Mouse (Mus musculus): ENCODE data around the gene Zbtb37. TPM values are rescaled to one million over a fixed set of nuclear protein-coding genes. Genes with fewer than 3 reads are reported as not detected.
A peak's percentile ranks its signal among the peaks of the same experiment; 100 is the strongest.
"Not testable (repeated sequence)": the region's sequence is repeated elsewhere in the genome, so short reads cannot be mapped to it uniquely, and the experiment has no call there.

The Zbtb37 gene
- polyA plus RNA-seq, 1 experiment from 2014 or later, result 8.9 TPM

- H3K9ac ChIP-seq, result no peak overlapping the region
- H3K36me3 ChIP-seq, result no peaks in the 10 kb centered on the region
- H3K4me1 ChIP-seq, result no peaks in the 10 kb centered on the region
- no peak overlapping the region for H3K27ac ChIP-seq
- WGBS, result 85% methylated on average over 14 of the region's 15 CpGs
- no peak for ATAC-seq (ENCODE audit: insufficient number of reproducible peaks, insufficient read depth, low FRiP score, low TSS enrichment)
- H3K4me2 ChIP-seq (replicated peaks), result no peak overlapping the region
- no peaks in the 10 kb centered on the region for H3K27me3 ChIP-seq
- no peak overlapping the region for H3K4me3 ChIP-seq
- H3K9me3 ChIP-seq, result no peaks in the 10 kb centered on the region
Measured at GRCm38 (mm10) chr1:160989395-160989794, 45.3 kb downstream of the Zbtb37 start.

DNA sequence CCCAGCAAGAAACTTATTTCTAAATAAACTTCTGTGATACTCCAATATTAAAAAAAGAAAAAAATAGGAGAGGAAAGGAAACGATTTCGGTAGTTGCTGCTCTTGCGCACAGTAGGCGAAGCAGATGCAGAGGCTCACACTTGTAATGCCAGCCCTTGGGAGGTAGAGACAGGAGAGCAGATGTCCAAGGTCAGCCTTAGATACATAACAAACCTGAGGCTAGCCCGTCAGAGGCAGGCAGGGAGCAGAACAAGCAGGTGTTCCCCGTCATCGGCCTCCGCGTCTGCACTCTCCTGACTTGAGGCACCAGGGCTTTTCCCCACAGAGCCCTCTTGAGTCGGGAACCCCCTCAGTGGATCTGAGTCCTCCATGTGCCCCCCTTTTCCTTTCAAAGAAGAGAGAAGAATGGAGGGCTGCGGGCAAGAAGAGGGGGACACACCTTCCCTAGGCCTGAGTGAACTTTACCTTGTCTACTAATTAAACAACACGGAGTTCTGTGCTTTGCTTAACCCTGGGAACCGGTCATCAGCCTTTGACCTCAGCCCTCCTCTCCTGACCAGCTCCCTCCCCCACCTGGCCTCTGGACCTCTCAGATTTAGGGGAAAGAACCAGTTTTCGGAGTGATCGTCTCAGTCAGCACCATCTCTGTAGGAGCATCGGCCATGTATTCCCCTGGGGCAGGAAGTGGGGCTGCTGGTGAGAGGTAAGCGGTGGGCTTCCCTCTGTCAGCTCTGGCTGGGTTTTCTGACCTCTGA, 47.6 kb downstream of the Zbtb37 start:
- no peak overlapping the region for H3K27ac ChIP-seq
- 0 out of 2 replicates have a peak, but pooled peaks have one; percentile 22 for ATAC-seq (ENCODE audit: insufficient number of reproducible peaks, insufficient read depth, low FRiP score, low TSS enrichment)
- no peaks in the 10 kb centered on the region for H3K36me3 ChIP-seq
- no peak overlapping the region for H3K4me2 ChIP-seq (replicated peaks)
- no peaks in the 10 kb centered on the region for H3K27me3 ChIP-seq
- H3K9me3 ChIP-seq, result no peaks in the 10 kb centered on the region
- H3K9ac ChIP-seq, result no peak overlapping the region
- 75% methylated on average over 17 of the region's 17 CpGs for WGBS
- no peaks in the 10 kb centered on the region for H3K4me1 ChIP-seq
- H3K4me3 ChIP-seq, result no peak overlapping the region

- ATAC-seq (ENCODE audit: insufficient number of reproducible peaks, insufficient read depth, low FRiP score, low TSS enrichment), result no peak
- Histone ChIP-seq H3K36me3 (no peaks in the 10 kb centered on the region), H3K4me1 (no peaks in the 10 kb centered on the region), H3K4me3 (no peak overlapping the region), H3K9me3 (no peaks in the 10 kb centered on the region), H3K4me2 (replicated peaks) (no peak overlapping the region), H3K9ac (no peak overlapping the region), H3K27ac (no peak overlapping the region), H3K27me3 (no peaks in the 10 kb centered on the region)
- WGBS, result 73% methylated on average over 6 of the region's 6 CpGs
Measured at GRCm38 (mm10) chr1:160985477-160985876, 49.2 kb downstream of the Zbtb37 start.

DNA sequence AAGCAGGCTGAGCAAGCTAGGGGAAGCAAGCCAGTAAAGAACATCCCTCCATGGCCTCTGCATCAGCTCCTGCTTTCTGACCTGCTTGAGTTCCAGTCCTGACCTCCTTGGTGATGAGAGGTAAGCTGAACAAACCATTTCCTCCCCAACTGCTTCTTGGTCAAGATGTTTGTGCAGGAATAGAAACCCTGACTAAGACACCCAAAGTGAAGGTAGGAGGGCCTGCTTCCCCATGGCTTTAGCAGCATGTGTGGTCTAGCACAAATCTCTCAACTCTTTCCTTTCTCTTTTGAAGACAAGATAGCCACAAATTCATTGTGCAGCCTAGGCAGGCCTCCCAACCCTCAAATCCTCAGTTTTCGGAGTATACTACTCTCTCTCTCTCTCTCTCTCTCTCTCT, 49.9 kb downstream of the Zbtb37 start:
- ATAC-seq (ENCODE audit: insufficient number of reproducible peaks, insufficient read depth, low FRiP score, low TSS enrichment); H3K4me3 ChIP-seq; H3K4me2 ChIP-seq (replicated peaks); H3K27me3 ChIP-seq; H3K27ac ChIP-seq; H3K4me1 ChIP-seq; H3K9ac ChIP-seq; H3K36me3 ChIP-seq; H3K9me3 ChIP-seq: not testable (repeated sequence)
- WGBS, result 82% methylated on average over 1 of the region's 1 CpGs

GRCm38 (mm10) chr1:160982887-160983286, 51.8 kb downstream of the Zbtb37 start:
- WGBS, result 82% methylated on average over 3 of the region's 3 CpGs
- Histone ChIP-seq H3K27me3 (no peaks in the 10 kb centered on the region), H3K36me3 (no peaks in the 10 kb centered on the region), H3K4me3 (no peak overlapping the region), H3K4me1 (no peaks in the 10 kb centered on the region), H3K9ac (no peak overlapping the region), H3K27ac (no peak overlapping the region), H3K4me2 (replicated peaks) (no peak overlapping the region), H3K9me3 (no peaks in the 10 kb centered on the region)
- no peak for ATAC-seq (ENCODE audit: insufficient number of reproducible peaks, insufficient read depth, low FRiP score, low TSS enrichment)

GRCm38 (mm10) chr1:160981337-160981736, 53.3 kb downstream of the Zbtb37 start:
- Histone ChIP-seq H3K27me3 (no peaks in the 10 kb centered on the region), H3K4me3 (no peak overlapping the region), H3K9ac (no peak overlapping the region), H3K27ac (no peak overlapping the region), H3K4me1 (no peaks in the 10 kb centered on the region), H3K36me3 (no peaks in the 10 kb centered on the region), H3K4me2 (replicated peaks) (no peak overlapping the region), H3K9me3 (no peaks in the 10 kb centered on the region)
- 87% methylated on average over 4 of the region's 4 CpGs for WGBS
- ATAC-seq (ENCODE audit: insufficient number of reproducible peaks, insufficient read depth, low FRiP score, low TSS enrichment), result no peak

GRCm38 (mm10) chr1:160980537-160981234, 54.0 kb downstream of the Zbtb37 start:
- Histone ChIP-seq H3K4me1 (no peaks in the 10 kb centered on the region), H3K27ac (no peak overlapping the region), H3K4me3 (no peak overlapping the region), H3K36me3 (no peaks in the 10 kb centered on the region), H3K9ac (no peak overlapping the region), H3K4me2 (replicated peaks) (no peak overlapping the region), H3K9me3 (no peaks in the 10 kb centered on the region), H3K27me3 (no peaks in the 10 kb centered on the region)
- ATAC-seq (ENCODE audit: insufficient number of reproducible peaks, insufficient read depth, low FRiP score, low TSS enrichment), result no peak
- WGBS, result 88% methylated on average over 8 of the region's 8 CpGs

- Histone ChIP-seq H3K27me3 (no peaks in the 10 kb centered on the region), H3K9me3 (no peaks in the 10 kb centered on the region), H3K36me3 (no peaks in the 10 kb centered on the region), H3K9ac (no peak overlapping the region), H3K27ac (no peak overlapping the region), H3K4me3 (no peak overlapping the region), H3K4me1 (no peaks in the 10 kb centered on the region), H3K4me2 (replicated peaks) (no peak overlapping the region)
- WGBS, result 78% methylated on average over 5 of the region's 5 CpGs
- ATAC-seq (ENCODE audit: insufficient number of reproducible peaks, insufficient read depth, low FRiP score, low TSS enrichment), result no peak
Measured at GRCm38 (mm10) chr1:160980021-160980420, 54.6 kb downstream of the Zbtb37 start.

- no peaks in the 10 kb centered on the region for H3K36me3 ChIP-seq
- WGBS, result 93% methylated on average over 4 of the region's 4 CpGs
- no peak for ATAC-seq (ENCODE audit: insufficient number of reproducible peaks, insufficient read depth, low FRiP score, low TSS enrichment)
Measured at GRCm38 (mm10) chr1:160978071-160978735, 56.4 kb downstream of the Zbtb37 start, which contains the start of gene Serpinc1. Serpinc1 (plus strand) TSS chr1:160978585.

DNA sequence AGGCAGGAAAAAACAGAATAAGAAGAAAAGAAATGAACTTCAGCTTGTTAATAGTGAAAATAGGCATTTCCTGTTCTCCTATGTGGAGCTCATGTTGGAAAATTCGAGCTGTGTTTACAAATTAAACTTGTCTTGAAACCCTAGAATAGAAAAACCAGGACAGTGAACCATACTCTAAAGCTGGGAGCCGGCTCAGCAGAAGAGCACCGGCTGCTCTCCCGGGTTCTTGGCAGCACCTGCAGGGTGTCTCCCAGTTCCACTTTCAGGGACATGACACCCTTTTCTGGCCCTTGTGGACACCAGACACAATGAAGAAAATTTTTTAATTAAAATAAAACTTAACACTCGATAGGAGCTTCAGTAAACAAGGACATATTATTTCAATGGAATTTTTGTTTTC, 66.0 kb downstream of the Zbtb37 start:
- peaks cover 42% of the 10 kb centered on the region for H3K36me3 ChIP-seq
- H3K27ac ChIP-seq, result no peak overlapping the region
- no peaks in the 10 kb centered on the region for H3K4me1 ChIP-seq
- no peak overlapping the region for H3K9ac ChIP-seq
- WGBS, result 81% methylated on average over 5 of the region's 5 CpGs
- H3K4me2 ChIP-seq (replicated peaks), result no peak overlapping the region
- H3K9me3 ChIP-seq, result no peaks in the 10 kb centered on the region
- no peaks in the 10 kb centered on the region for H3K27me3 ChIP-seq
- no peak overlapping the region for H3K4me3 ChIP-seq
- ATAC-seq (ENCODE audit: insufficient number of reproducible peaks, insufficient read depth, low FRiP score, low TSS enrichment), result no peak

More at GRCm38 (mm10) chr1:160978071-160978735, 56.4 kb downstream of the Zbtb37 start, which contains the start of gene Serpinc1:
- no peak within 1 kb of the TSS for H3K4me2 ChIP-seq (replicated peaks)
- no peaks in the 10 kb centered on the region for H3K27me3 ChIP-seq
- no peaks in the 10 kb centered on the region for H3K9me3 ChIP-seq
- H3K9ac ChIP-seq, result no peak within 1 kb of the TSS
- H3K27ac ChIP-seq, result no peak within 1 kb of the TSS
- H3K4me1 ChIP-seq, result no peaks in the 10 kb centered on the region
- H3K4me3 ChIP-seq, result no peak within 1 kb of the TSS

GRCm38 (mm10) chr1:160967268-160967667, 67.4 kb downstream of the Zbtb37 start:
- Histone ChIP-seq H3K4me2 (replicated peaks) (no peak overlapping the region), H3K4me3 (no peak overlapping the region), H3K27me3 (no peaks in the 10 kb centered on the region), H3K9me3 (no peaks in the 10 kb centered on the region), H3K27ac (no peak overlapping the region), H3K4me1 (no peaks in the 10 kb centered on the region), H3K9ac (no peak overlapping the region), H3K36me3 (peaks cover 55% of the 10 kb centered on the region)
- WGBS, result 87% methylated on average over 1 of the region's 1 CpGs
- no peak for ATAC-seq (ENCODE audit: insufficient number of reproducible peaks, insufficient read depth, low FRiP score, low TSS enrichment)

- Histone ChIP-seq H3K4me3 (no peak overlapping the region), H3K4me1 (no peaks in the 10 kb centered on the region), H3K27me3 (no peaks in the 10 kb centered on the region), H3K36me3 (peaks cover 44% of the 10 kb centered on the region), H3K9ac (no peak overlapping the region), H3K4me2 (replicated peaks) (no peak overlapping the region), H3K9me3 (no peaks in the 10 kb centered on the region), H3K27ac (no peak overlapping the region)
- no peak for ATAC-seq (ENCODE audit: insufficient number of reproducible peaks, insufficient read depth, low FRiP score, low TSS enrichment)
- WGBS, result 92% methylated on average over 7 of the region's 7 CpGs
Measured at GRCm38 (mm10) chr1:160963199-160963598, 71.5 kb downstream of the Zbtb37 start.

All from embryonic facial prominence, embryonic 12.5 days (tissue).